Mouse (Mus musculus): ENCODE data around the gene Limk1. TPM values are rescaled to one million over a fixed set of nuclear protein-coding genes. Genes with fewer than 3 reads are reported as not detected.
A peak's percentile ranks its signal among the peaks of the same experiment; 100 is the strongest.

Gene Limk1
- total RNA-seq, 1 experiment from 2014 or later: 23.6 TPM

- no peak for DNase-seq
Observed at GRCm38 (mm10) chr5:134629508-134629907, 58.9 kb downstream of the Limk1 start.

- no peak for DNase-seq
Observed at GRCm38 (mm10) chr5:134622069-134622468, 66.3 kb downstream of the Limk1 start.

- no peak for DNase-seq
Observed at GRCm38 (mm10) chr5:134621099-134621640, 67.2 kb downstream of the Limk1 start.

GRCm38 (mm10) chr5:134620457-134620856 is 67.9 kb downstream of the Limk1 start:
- DNase-seq: no peak

GRCm38 (mm10) chr5:134617071-134617470 is 71.3 kb downstream of the Limk1 start:
- DNase-seq: peak; percentile 77

GRCm38 (mm10) chr5:134615780-134616179 is 72.6 kb downstream of the Limk1 start:
- DNase-seq: no peak

GRCm38 (mm10) chr5:134615380-134615779 is 73.0 kb downstream of the Limk1 start:
- DNase-seq: no peak

- no peak for DNase-seq
Observed at GRCm38 (mm10) chr5:134614802-134615201, 73.6 kb downstream of the Limk1 start, which contains the start of gene Lat2. Lat2 (minus strand) TSS chr5:134615025.

- DNase-seq: no peak
Observed at GRCm38 (mm10) chr5:134614296-134614695, 74.1 kb downstream of the Limk1 start.

GRCm38 (mm10) chr5:134613727-134614126 is 74.7 kb downstream of the Limk1 start:
- no peak for DNase-seq

GRCm38 (mm10) chr5:134611810-134612521 is 76.4 kb downstream of the Limk1 start:
- DNase-seq: no peak

- DNase-seq: no peak
Observed at GRCm38 (mm10) chr5:134609916-134610643, 78.3 kb downstream of the Limk1 start.

GRCm38 (mm10) chr5:134607121-134607520 is 81.3 kb downstream of the Limk1 start:
- no peak for DNase-seq

GRCm38 (mm10) chr5:134606314-134606713 is 82.1 kb downstream of the Limk1 start:
- no peak for DNase-seq

Other genes starting within 250 kb of the Limk1 start
- gene Gtf2ird1, start 231.9 kb downstream of the Limk1 start, total RNA-seq (2021): 52.0 and 80.0 TPM in 2 replicates
- 13.9 and 17.8 TPM in 2 replicates for gene Clip2, start 136.2 kb downstream of the Limk1 start, total RNA-seq (2021)
- gene Syna, start 128.4 kb downstream of the Limk1 start, total RNA-seq (2021): not detected in 2 replicates
- 46.6 and 60.4 TPM in 2 replicates for gene Rfc2, start 107.2 kb downstream of the Limk1 start, total RNA-seq (2021)
- gene Lat2, start 73.6 kb downstream of the Limk1 start, total RNA-seq (2021): 2.6 and 3.0 TPM in 2 replicates
- 273 and 304 TPM in 2 replicates for gene Eif4h, start 49.1 kb downstream of the Limk1 start, total RNA-seq (2021)
- gene Eln, start 58.7 kb upstream of the Limk1 start, total RNA-seq (2021): 26.9 and 30.1 TPM in 2 replicates
- gene Tmem270, start 218.1 kb upstream of the Limk1 start, total RNA-seq (2021): not detected in 2 replicates
- gene Cldn13, start 226.9 kb upstream of the Limk1 start, total RNA-seq (2021): not detected in 2 replicates
- 24.9 and 39.9 TPM in 2 replicates for gene Mettl27, start 243.8 kb upstream of the Limk1 start, total RNA-seq (2021)